Mouse (Mus musculus): ENCODE data around the gene Slc30a9.

DNA sequence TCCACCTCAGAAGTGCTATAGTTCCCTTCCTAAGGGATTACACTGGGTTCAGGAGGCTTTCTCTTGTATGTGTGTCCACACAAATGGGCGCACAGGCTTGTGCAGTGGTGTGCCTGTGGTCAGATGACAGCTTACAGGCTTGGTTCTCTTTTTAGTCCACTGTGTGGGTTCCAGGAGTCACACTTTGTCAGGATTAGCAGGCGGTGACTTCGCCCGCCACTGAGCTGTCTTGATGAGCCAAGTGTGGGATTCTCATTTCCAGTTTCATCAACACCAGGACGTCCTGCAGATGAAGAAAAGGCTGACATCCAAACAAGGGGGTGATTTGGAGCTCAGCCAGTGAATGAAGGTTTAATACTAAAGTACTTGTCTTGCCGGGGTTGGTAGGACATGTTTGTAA, 11.1 kb upstream of the Slc30a9 start:
- no peak for TF ChIP-seq CTCF (IDR thresholded peaks at IDR 0.05; ENCODE audit: low read depth)
- TF ChIP-seq EP300 (optimal IDR thresholded peaks at IDR 0.05) = no peak
